Mouse (Mus musculus) cerebellum, adult 2 months (tissue): ENCODE results near the gene Trub1. TPM values are rescaled to one million over a fixed set of nuclear protein-coding genes. Genes with fewer than 3 reads are reported as not detected.

ENCODE experiments used
- DNase-seq, 2 experiments: peaks; one replicate each; pipeline ENCODE4 v3.0.0; 2021
- H3K27ac ChIP-seq: fragments of 200-500 bp; 2 replicates; pipeline ENCODE4 v1.5.1; 2012; ENCODE audit warnings: low read length, control low read depth, inconsistent platforms; ENCODE audit not compliant: insufficient read depth
- H3K27me3 ChIP-seq: fragments of 200-500 bp; 2 replicates; pipeline ENCODE4 v1.6.1; 2012; ENCODE audit warnings: inconsistent platforms, mild to moderate bottlenecking, low read length, moderate library complexity; ENCODE audit not compliant: control insufficient read depth, insufficient read depth
- H3K4me1 ChIP-seq: fragments of 200-500 bp; 2 replicates; pipeline ENCODE4 v1.6.1; 2011; ENCODE audit warnings: low read length; ENCODE audit not compliant: control insufficient read depth, insufficient read depth
- H3K4me3 ChIP-seq: fragments of 200-500 bp; replicated peaks from 2 replicates; pipeline ENCODE3; 2011; ENCODE audit warnings: mild to moderate bottlenecking, low read depth, low read length, control low read depth; ENCODE audit not compliant: insufficient read depth
- CTCF ChIP-seq: fragments of 200-500 bp; IDR thresholded peaks from 2 replicates; pipeline ENCODE4 v1.5.1; 2011; ENCODE audit warnings: low read depth, mild to moderate bottlenecking, control low read depth, low read length, moderate library complexity, borderline replicate concordance; ENCODE audit not compliant: insufficient read depth
- POLR2A ChIP-seq: fragments of 200-500 bp; IDR thresholded peaks from 2 replicates; pipeline ENCODE4 v1.6.1; 2011; ENCODE audit warnings: low read length, control low read depth, borderline replicate concordance; ENCODE audit not compliant: insufficient read depth
- WGBS: fragments of 180-500 bp; shearing (Covaris S2); methylation state at CpG from one replicate; pipeline ENCODE4 v1.1.7; 2018; 5-methylcytosine and 5-hydroxymethylcytosine counted together
- polyA plus RNA-seq: library from polyadenylated mRNA; depleted of rRNA; stranded (reverse); fragments of >200 nt; gene quantifications from 2 replicates; pipeline ENCODE4 v1.2.3, GENCODE M21; 2012

Trub1 gene
- polyA plus RNA-seq, 1 experiment, result 17.8 TPM

DNA sequence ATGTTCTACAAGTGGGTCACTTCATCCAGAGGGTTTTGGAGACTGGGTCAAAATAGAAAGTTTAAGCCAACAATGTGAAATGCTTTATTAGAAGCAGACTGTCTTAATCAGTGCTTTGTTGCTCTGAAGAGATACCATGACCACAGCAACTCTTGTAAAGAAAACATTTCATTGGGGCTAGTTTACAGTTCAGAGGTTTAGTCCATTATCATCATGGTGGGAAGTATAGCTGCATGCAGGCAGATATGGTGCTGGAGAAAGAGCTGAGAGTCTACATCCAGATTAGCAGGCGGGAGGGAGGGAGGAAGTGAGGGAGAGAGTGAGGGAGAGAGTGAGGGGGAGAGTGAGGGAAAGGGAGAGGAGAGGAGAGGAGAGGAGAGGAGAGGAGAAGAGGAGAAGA lies 1.9 kb upstream of the Trub1 start:
- TF ChIP-seq CTCF (no peak), POLR2A (no peak)
- no peaks in the 10 kb centered on the region for H3K27me3 ChIP-seq
- DNase-seq, result no peak
- no peaks in the 10 kb centered on the region for H3K4me1 ChIP-seq
- no peak overlapping the region for H3K27ac ChIP-seq
- 90% methylated on average over 1 of the region's 1 CpGs for WGBS
- no peak overlapping the region for H3K4me3 ChIP-seq

DNA sequence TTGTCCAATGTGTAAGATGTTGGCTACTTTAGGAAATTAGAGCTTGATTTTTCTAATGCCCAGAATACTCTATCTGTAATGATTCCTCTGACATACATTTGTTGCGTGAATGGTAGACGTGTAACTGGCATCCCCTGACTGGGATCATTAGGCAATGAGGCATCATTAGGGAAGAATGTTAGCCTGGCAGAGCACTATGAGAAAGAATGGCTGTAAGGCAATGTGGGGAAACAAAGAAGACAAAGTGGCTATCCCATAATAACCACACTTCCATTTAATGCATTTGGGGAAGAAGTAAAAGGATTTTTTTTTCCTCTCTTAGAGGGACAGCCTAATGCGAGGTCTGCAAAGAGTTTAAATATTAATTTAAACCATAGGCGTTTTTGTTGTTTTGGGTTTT lies 950 bp upstream of the Trub1 start:
- 95% methylated on average over 4 of the region's 4 CpGs for WGBS
- H3K27me3 ChIP-seq, result no peaks in the 10 kb centered on the region
- H3K27ac ChIP-seq, result no peak overlapping the region
- DNase-seq, result no peak
- no peak for TF ChIP-seq POLR2A
- H3K4me1 ChIP-seq, result no peaks in the 10 kb centered on the region
- no peak overlapping the region for H3K4me3 ChIP-seq

DNA sequence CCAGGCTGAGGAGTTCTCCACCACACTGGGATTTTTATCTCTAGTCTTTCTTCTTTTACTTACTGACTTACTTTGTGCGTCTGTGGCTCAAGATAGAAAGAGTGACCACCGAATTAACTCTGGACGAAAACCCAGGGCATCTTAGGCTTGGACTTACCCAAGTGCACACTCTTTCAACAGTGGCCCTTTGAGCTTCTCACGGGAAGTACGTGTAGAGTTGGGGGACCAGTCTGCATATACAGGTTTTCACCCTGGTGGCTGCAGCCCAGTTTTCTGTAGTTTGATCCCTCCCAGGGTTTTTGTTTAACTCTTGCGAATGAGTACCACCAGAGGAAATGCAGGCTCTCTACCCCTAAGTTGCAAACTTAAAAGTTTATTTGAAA lies 497 bp downstream of the Trub1 start:
- Histone ChIP-seq H3K27me3 (no peaks in the 10 kb centered on the region), H3K4me3 (peak overlapping the region; percentile 96), H3K4me1 (no peaks in the 10 kb centered on the region), H3K27ac (no peak overlapping the region)
- no peak for DNase-seq
- no peak for TF ChIP-seq POLR2A
- no peak for TF ChIP-seq CTCF
- 9% methylated on average over 6 of the region's 6 CpGs for WGBS

DNA sequence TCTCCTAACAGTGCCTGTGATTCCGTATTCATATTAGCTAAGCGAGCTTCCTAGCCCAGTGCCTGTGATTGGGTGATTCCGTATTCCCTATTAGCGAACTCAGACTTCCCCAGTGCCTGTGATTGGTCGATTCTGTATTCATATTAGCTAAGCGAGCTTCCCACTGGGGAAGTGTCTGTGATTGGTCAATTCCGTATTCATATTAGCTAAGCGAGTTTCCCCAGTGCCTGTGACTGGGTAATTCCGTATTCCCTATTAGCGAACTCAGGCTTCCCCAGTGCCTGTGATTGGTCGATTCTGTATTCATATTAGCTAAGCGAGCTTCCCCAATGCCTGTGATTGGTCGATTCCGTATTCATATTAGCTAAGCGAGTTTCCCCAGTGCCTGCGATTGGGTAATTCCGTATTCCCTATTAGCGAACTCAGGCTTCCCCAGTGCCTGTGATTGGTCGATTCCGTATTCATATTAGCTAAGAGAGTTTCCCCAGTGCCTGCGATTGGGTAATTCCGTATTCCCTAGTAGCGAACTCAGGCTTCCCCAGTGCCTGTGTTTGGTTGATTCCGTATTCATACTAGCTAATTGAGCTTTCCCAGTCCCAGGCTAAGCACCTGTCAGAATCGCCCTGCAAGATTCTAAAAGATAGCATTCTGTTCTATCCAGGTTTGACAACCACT lies 2.7 kb downstream of the Trub1 start:
- H3K27me3 ChIP-seq, result no peaks in the 10 kb centered on the region
- H3K27ac ChIP-seq, result no peak overlapping the region
- WGBS, result 97% methylated on average over 25 of the region's 25 CpGs
- H3K4me1 ChIP-seq, result no peaks in the 10 kb centered on the region
- no peak for TF ChIP-seq POLR2A
- no peak for TF ChIP-seq CTCF
- DNase-seq, result no peak
- no peak overlapping the region for H3K4me3 ChIP-seq

DNA sequence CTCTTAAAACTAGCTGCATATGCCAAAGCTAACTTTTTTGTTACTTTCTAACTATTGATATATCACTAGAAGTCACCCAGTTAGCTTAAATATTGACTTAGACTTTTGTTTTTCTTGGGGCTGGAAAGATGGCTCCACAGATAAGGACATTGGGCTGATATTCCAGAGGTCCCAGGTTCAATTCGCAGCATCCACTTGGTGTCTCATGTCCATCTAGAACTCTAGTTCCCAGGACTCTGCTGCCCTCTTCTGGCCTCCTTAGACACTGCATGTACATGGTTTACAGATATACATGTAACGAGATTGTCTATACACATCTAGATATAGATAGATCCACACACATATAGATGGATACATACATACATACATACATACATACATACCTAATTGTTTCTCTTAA lies 4.4 kb downstream of the Trub1 start:
- Histone ChIP-seq H3K4me1 (no peaks in the 10 kb centered on the region), H3K27me3 (no peaks in the 10 kb centered on the region), H3K27ac (no peak overlapping the region), H3K4me3 (no peak overlapping the region)
- peak; percentile 15 to 27 for DNase-seq
- 82% methylated on average over 2 of the region's 2 CpGs for whole genome bisulfite sequencing
- TF ChIP-seq CTCF (peak; percentile 39; the same call in 1 of the 2 replicates), POLR2A (no peak)

DNA sequence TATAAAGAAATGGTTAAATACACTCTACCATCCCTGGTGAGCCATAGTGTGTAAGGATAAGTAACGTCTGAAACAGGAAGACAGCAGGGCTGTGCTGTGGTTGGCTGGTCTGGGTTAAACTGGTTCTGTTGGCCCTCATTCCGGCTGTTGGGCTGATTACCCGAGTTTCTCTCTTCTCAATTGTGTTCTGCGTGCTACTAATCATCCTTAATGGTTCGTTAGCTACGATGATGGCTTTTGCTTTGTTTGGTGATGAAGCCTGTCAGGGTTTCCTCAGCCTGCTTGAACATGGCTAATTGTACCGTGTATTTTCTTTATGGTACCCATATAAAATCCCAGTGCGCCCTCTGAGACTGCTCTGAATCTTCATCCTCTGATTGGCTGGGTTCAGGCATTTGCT lies 11.0 kb downstream of the Trub1 start:
- Histone ChIP-seq H3K27me3 (no peaks in the 10 kb centered on the region), H3K4me3 (no peak overlapping the region), H3K27ac (no peak overlapping the region), H3K4me1 (no peaks in the 10 kb centered on the region)
- WGBS, result 54% methylated on average over 8 of the region's 8 CpGs
- TF ChIP-seq POLR2A (no peak), CTCF (no peak)
- no peak for DNase-seq

DNA sequence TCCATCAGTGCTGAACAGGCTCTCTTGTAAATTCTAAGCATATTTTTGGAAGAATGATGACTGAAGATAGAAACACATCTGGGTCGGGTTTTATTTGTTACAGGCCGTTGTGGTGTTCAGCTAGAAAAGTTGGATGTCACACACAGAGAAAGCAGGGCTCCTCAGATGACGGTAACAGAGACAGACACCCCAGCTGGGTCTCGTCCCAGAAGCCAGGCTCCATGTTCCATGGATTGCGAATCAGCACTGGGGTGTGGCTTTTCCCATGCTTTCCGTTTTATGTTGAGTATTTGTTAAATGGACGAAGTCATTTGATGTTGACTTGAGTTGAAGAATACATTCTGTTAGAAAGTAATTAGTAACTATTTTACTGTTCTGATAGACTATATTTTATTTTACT lies 13.0 kb downstream of the Trub1 start:
- Histone ChIP-seq H3K4me1 (no peaks in the 10 kb centered on the region), H3K27ac (no peak overlapping the region), H3K4me3 (no peak overlapping the region), H3K27me3 (no peaks in the 10 kb centered on the region)
- no peak for TF ChIP-seq CTCF
- no peak for TF ChIP-seq POLR2A
- no peak for DNase-seq
- WGBS, result 92% methylated on average over 7 of the region's 7 CpGs

DNA sequence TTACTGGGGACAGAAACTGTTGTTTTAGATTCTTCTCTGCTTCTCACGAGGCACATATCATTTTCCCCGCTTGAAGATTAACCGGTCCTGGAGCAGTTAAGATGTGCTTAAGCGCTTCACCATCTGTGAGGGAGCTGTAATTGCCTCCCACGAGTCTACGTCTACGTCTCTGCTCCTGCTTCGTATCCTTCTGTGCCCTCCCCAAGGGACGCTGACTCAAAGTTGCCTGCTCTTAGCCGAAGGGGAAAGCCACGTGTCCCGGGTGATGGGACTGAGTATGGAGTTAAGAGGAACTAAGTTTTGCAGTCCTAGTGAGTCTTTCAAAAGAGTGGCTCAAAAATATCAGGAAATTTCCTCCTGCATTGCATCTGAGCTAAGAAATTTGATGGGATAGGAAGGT lies 18.3 kb downstream of the Trub1 start:
- TF ChIP-seq CTCF, result no peak
- DNase-seq, result no peak
- H3K27me3 ChIP-seq, result no peaks in the 10 kb centered on the region
- no peak overlapping the region for H3K27ac ChIP-seq
- H3K4me1 ChIP-seq, result no peaks in the 10 kb centered on the region
- H3K4me3 ChIP-seq, result no peak overlapping the region
- WGBS, result 88% methylated on average over 12 of the region's 12 CpGs
